Mouse (Mus musculus): ENCODE data around the gene Olfr1377. TPM values are rescaled to one million over a fixed set of nuclear protein-coding genes. Genes with fewer than 3 reads are reported as not detected.
"Not testable (repeated sequence)": the region's sequence is repeated elsewhere in the genome, so short reads cannot be mapped to it uniquely, and the experiment has no call there.

The Olfr1377 gene
- total and polyA plus RNA-seq, 3 experiments: not detected

GRCm38 (mm10) chr11:51013936-51014335, 32.2 kb downstream of the Olfr1377 start, which contains the start of gene Olfr54:
TSS of gene Olfr54 (plus strand) at chr11:51014236.
- dilution Hi-C loops (cut with MboI; ENCODE audit: extremely low pct_ligation_motif_present, extremely low pct_unique_long_range_greater_than_20kb, low sequenced_read_pairs) (no loop called here), in situ Hi-C loops (cut with MboI; ENCODE audit: low pct_ligation_motif_present, low pct_unique_long_range_greater_than_20kb, low sequenced_read_pairs) (no loop called here)
- Histone ChIP-seq H3K4me3 (replicated peaks in 1 of 3; ENCODE audit: low read depth in 2 of 3, low read length in 2 of 3, poor library complexity in 1 of 3) (no peak within 1 kb of the TSS), H3K79me2 (replicated peaks; ENCODE audit: control insufficient read depth, extremely low read depth, insufficient read depth, poor library complexity, severe bottlenecking) (no peaks in the 10 kb centered on the region), H3K4me1 (ENCODE audit: control insufficient read depth in 1 of 2, insufficient read depth in 2 of 2) (no peaks in the 10 kb centered on the region), H3K27me3 (replicated peaks) (peaks cover 38% of the 10 kb centered on the region), H3K27ac (ENCODE audit: insufficient read depth, low read depth) (no peak within 1 kb of the TSS), H3K9ac (ENCODE audit: insufficient read depth, low read depth) (no peak within 1 kb of the TSS), H3K4me2 (ENCODE audit: insufficient read depth, low read depth, poor library complexity, severe bottlenecking) (no peak within 1 kb of the TSS), H3K36me3 (replicated peaks in 1 of 2; ENCODE audit: control insufficient read depth in 1 of 2, insufficient read depth in 1 of 2, low read length in 1 of 2) (no peaks in the 10 kb centered on the region), H3K9me3 (replicated peaks; ENCODE audit: low read length) (peaks cover 2% of the 10 kb centered on the region)
- no peak for DNase-seq (ENCODE audit: extremely low read depth)
- no peak for TF ChIP-seq RAD21 (IDR thresholded peaks at IDR 0.05; ENCODE audit: low read depth, low read length)
- no peak for TF ChIP-seq JUN (IDR thresholded peaks at IDR 0.05; ENCODE audit: insufficient read depth, low read depth, low read length)
- no peak for TF ChIP-seq HCFC1 (IDR thresholded peaks at IDR 0.05; ENCODE audit: low read depth, low read length)
- no peak for TF ChIP-seq UBTF (IDR thresholded peaks at IDR 0.05; ENCODE audit: low read depth, low read length)
- TF ChIP-seq MXI1 (IDR thresholded peaks at IDR 0.05; ENCODE audit: low read depth, low read length): no peak
- no peak for TF ChIP-seq MYC (IDR thresholded peaks at IDR 0.05; ENCODE audit: low read depth, low read length)
- no peak for TF ChIP-seq RCOR1 (conservative IDR thresholded peaks at IDR 0.05; ENCODE audit: low read depth, low read length)

- Histone ChIP-seq H3K9ac (ENCODE audit: insufficient read depth, low read depth) (no peak overlapping the region), H3K27ac (ENCODE audit: insufficient read depth, low read depth) (no peak overlapping the region), H3K9me3 (replicated peaks; ENCODE audit: low read length) (peaks cover 1% of the 10 kb centered on the region), H3K4me2 (ENCODE audit: insufficient read depth, low read depth, poor library complexity, severe bottlenecking) (no peak overlapping the region), H3K27me3 (replicated peaks) (peaks cover 20% of the 10 kb centered on the region), H3K4me1 (ENCODE audit: control insufficient read depth in 1 of 2, insufficient read depth in 2 of 2) (no peaks in the 10 kb centered on the region), H3K4me3 (replicated peaks in 1 of 3; ENCODE audit: low read depth in 2 of 3, low read length in 2 of 3, poor library complexity in 1 of 3) (no peak overlapping the region), H3K36me3 (replicated peaks in 1 of 2; ENCODE audit: control insufficient read depth in 1 of 2, insufficient read depth in 1 of 2, low read length in 1 of 2) (no peaks in the 10 kb centered on the region), H3K79me2 (replicated peaks; ENCODE audit: control insufficient read depth, extremely low read depth, insufficient read depth, poor library complexity, severe bottlenecking) (no peaks in the 10 kb centered on the region)
- in situ Hi-C loops (cut with MboI; ENCODE audit: low pct_ligation_motif_present, low pct_unique_long_range_greater_than_20kb, low sequenced_read_pairs): no loop called here
- no peak for DNase-seq (ENCODE audit: extremely low read depth)
- TF ChIP-seq SMC3 (IDR thresholded peaks at IDR 0.05; ENCODE audit: low read depth, low read length) (no peak), MAX (IDR thresholded peaks at IDR 0.05; ENCODE audit: low read length) (no peak), CHD1 (IDR thresholded peaks at IDR 0.05; ENCODE audit: low read depth, low read length) (no peak), JUND (conservative IDR thresholded peaks at IDR 0.05; ENCODE audit: low read depth, low read length) (no peak), NELFE (IDR thresholded peaks at IDR 0.05; ENCODE audit: low read depth, low read length) (no peak), E2F4 (IDR thresholded peaks at IDR 0.05; ENCODE audit: insufficient replicate concordance, low read depth, low read length) (no peak), GABPA (IDR thresholded peaks at IDR 0.05; ENCODE audit: insufficient replicate concordance, low read depth, low read length) (no peak), NRF1 (IDR thresholded peaks at IDR 0.05; ENCODE audit: low read depth, low read length) (no peak), MYC (IDR thresholded peaks at IDR 0.05; ENCODE audit: low read depth, low read length) (no peak), CTCF (conservative IDR thresholded peaks at IDR 0.05 in 1 of 2, IDR thresholded peaks at IDR 0.05 in 1 of 2; ENCODE audit: low read depth in 2 of 2, low read length in 2 of 2) (no peak), IRF4 (IDR thresholded peaks at IDR 0.05; ENCODE audit: low read depth, low read length) (no peak), BHLHE40 (IDR thresholded peaks at IDR 0.05; ENCODE audit: low read depth, low read length) (no peak), ZKSCAN1 (IDR thresholded peaks at IDR 0.05; ENCODE audit: borderline replicate concordance, low read depth, low read length) (no peak), ZNF384 (IDR thresholded peaks at IDR 0.05; ENCODE audit: low read depth, low read length) (no peak), CHD2 (IDR thresholded peaks at IDR 0.05; ENCODE audit: low read length) (no peak)
- dilution Hi-C loops (cut with MboI; ENCODE audit: extremely low pct_ligation_motif_present, extremely low pct_unique_long_range_greater_than_20kb, low sequenced_read_pairs): no loop called here
Measured at GRCm38 (mm10) chr11:51016341-51016740, 34.6 kb downstream of the Olfr1377 start.

GRCm38 (mm10) chr11:51026811-51027210, 45.0 kb downstream of the Olfr1377 start:
- H3K36me3 ChIP-seq (replicated peaks in 1 of 2; ENCODE audit: control insufficient read depth in 1 of 2, insufficient read depth in 1 of 2, low read length in 1 of 2); in situ Hi-C loops (cut with MboI; ENCODE audit: low pct_ligation_motif_present, low pct_unique_long_range_greater_than_20kb, low sequenced_read_pairs); H3K27ac ChIP-seq (ENCODE audit: insufficient read depth, low read depth); H3K9ac ChIP-seq (ENCODE audit: insufficient read depth, low read depth); H3K4me3 ChIP-seq (replicated peaks in 1 of 3; ENCODE audit: low read depth in 2 of 3, low read length in 2 of 3, poor library complexity in 1 of 3); dilution Hi-C loops (cut with MboI; ENCODE audit: extremely low pct_ligation_motif_present, extremely low pct_unique_long_range_greater_than_20kb, low sequenced_read_pairs); H3K4me1 ChIP-seq (ENCODE audit: control insufficient read depth in 1 of 2, insufficient read depth in 2 of 2); H3K79me2 ChIP-seq (replicated peaks; ENCODE audit: control insufficient read depth, extremely low read depth, insufficient read depth, poor library complexity, severe bottlenecking); H3K9me3 ChIP-seq (replicated peaks; ENCODE audit: low read length); DNase-seq (ENCODE audit: extremely low read depth); H3K4me2 ChIP-seq (ENCODE audit: insufficient read depth, low read depth, poor library complexity, severe bottlenecking); H3K27me3 ChIP-seq (replicated peaks): not testable (repeated sequence)

- H3K9me3 ChIP-seq (replicated peaks; ENCODE audit: low read length); in situ Hi-C loops (cut with MboI; ENCODE audit: low pct_ligation_motif_present, low pct_unique_long_range_greater_than_20kb, low sequenced_read_pairs); H3K36me3 ChIP-seq (replicated peaks in 1 of 2; ENCODE audit: control insufficient read depth in 1 of 2, insufficient read depth in 1 of 2, low read length in 1 of 2); H3K4me1 ChIP-seq (ENCODE audit: control insufficient read depth in 1 of 2, insufficient read depth in 2 of 2); H3K9ac ChIP-seq (ENCODE audit: insufficient read depth, low read depth); H3K27ac ChIP-seq (ENCODE audit: insufficient read depth, low read depth); H3K27me3 ChIP-seq (replicated peaks); H3K4me3 ChIP-seq (replicated peaks in 1 of 3; ENCODE audit: low read depth in 2 of 3, low read length in 2 of 3, poor library complexity in 1 of 3); H3K4me2 ChIP-seq (ENCODE audit: insufficient read depth, low read depth, poor library complexity, severe bottlenecking); dilution Hi-C loops (cut with MboI; ENCODE audit: extremely low pct_ligation_motif_present, extremely low pct_unique_long_range_greater_than_20kb, low sequenced_read_pairs); H3K79me2 ChIP-seq (replicated peaks; ENCODE audit: control insufficient read depth, extremely low read depth, insufficient read depth, poor library complexity, severe bottlenecking); DNase-seq (ENCODE audit: extremely low read depth): not testable (repeated sequence)
Measured at GRCm38 (mm10) chr11:51029381-51029780, 47.6 kb downstream of the Olfr1377 start.

Data from CH12.LX (cell line).